Mouse (Mus musculus) liver (tissue): ENCODE measurements around the gene Nmi.

ENCODE experiments used
- DNase-seq: peaks from one replicate; pipeline ENCODE4 v3.0.0-alpha.2; 2020; ENCODE audit warnings: mixed read lengths

Nmi gene

DNA sequence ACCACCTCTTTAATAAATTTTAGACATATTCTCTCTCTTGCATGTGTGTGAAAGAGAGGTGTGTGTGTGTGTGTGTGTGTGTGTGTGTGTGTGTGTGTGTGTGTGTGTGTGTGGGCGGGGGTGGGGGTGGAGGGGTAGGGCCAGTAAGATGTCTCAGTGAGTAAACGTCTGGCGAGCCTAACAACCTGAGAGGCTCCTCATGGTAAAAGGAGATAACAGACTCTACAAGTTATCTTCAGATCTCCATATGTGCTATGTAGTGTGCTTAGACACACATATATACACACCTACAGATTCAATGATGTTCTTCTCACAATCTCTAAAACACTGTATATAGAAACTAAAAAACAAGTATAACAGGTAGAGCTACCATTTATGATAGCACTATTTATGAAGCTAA is 34.5 kb downstream of the Nmi start:
- DNase-seq = peak; percentile 54

DNA sequence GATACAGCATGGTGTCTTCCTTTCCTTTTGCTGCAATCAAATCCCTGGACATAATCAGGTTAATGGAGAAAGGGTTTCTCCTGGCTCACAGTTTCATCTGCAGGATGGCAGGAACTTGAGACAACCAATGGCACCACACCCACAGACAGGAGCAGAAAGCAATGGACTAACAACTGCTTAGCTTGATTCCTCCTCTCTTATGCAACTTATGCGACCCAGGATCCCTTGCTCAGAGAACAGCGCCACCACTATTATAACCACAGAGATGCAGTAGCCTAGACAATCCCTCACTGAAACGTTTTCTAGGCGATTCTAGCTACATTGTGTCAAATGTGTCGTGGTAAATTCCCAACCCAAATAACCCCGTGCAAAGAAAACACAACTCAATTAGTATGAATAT is 36.3 kb downstream of the Nmi start:
- DNase-seq = no peak

DNA sequence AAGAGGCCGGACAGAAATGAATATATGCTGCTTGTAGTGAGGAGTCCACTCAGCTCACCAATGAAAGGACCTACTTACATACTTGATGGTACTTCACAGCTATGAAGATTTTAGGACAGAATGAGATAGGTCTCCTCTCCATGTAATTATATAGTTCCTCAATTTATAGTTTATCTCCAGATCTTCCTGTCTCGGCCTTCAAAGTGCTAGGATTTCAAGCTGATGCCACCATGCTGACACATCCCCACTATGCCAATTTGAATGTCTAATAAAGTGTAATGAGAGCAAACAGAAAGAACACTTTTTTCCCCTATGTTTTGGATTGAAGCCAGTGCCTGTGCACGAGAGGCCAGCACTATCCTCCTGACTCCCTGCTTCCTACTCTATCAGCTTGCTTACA is 36.7 kb downstream of the Nmi start:
- no peak for DNase-seq

DNA sequence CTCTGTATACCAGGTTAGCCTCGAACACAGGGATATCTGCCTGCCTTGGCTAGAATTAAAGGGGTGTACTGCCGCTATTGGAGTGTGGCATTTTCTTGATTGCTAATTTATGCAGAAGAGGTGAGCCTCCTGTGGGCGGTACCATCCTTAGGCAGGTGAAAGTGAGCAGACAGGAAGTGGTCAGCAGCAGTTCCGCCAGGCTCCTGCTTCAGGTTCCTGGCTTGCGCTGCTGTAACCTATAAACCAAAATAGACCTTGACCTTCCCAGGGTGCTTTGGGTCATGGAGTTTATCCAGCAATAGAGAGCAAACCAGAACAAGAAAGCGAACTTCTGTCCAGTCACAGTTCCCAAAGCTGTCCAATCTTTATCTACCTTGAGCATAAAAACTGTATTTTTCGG is 37.4 kb downstream of the Nmi start:
- DNase-seq = no peak

DNA sequence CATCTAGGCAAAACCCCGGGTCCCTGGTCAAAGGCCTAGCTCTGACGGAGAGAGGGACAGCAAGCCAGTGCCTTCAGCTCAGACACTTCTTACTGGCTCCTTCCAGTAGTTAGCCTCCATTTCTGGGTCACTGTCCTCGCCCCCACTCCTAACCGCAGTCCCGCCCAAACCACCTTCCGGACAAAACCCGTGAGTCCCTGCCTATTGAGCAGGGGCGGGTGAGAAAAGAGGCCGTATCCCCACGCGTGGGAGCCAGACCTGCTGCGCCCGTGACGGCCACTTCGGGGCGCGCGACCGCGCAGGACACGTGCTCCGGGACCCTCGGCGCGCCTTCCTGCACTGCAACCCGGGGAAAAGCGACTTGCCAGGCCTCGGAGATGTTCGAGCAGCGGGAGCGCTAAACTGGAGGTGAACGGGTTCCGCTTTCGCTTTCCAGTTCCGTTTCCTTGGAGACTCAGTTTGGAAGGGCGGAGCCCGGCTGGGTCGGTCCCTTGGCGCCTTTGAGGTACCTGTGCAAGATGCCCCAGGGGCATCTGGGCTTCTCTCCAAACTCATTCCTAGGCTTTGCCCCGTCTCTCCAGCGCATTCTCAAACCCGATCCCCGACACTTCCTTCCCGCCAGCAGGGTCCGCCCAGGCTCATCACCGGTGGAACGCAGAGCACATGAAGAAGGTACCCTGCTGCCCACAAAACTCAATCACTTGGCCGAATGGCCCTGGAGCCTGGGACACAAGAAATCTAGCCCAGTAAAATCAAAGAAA is 38.5 kb downstream of the Nmi start, which contains the start of gene Rbm43:
TSS of gene Rbm43 (minus strand) at position 590 of the 761 bp plus-strand sequence.
- peak; percentile 83 for DNase-seq

DNA sequence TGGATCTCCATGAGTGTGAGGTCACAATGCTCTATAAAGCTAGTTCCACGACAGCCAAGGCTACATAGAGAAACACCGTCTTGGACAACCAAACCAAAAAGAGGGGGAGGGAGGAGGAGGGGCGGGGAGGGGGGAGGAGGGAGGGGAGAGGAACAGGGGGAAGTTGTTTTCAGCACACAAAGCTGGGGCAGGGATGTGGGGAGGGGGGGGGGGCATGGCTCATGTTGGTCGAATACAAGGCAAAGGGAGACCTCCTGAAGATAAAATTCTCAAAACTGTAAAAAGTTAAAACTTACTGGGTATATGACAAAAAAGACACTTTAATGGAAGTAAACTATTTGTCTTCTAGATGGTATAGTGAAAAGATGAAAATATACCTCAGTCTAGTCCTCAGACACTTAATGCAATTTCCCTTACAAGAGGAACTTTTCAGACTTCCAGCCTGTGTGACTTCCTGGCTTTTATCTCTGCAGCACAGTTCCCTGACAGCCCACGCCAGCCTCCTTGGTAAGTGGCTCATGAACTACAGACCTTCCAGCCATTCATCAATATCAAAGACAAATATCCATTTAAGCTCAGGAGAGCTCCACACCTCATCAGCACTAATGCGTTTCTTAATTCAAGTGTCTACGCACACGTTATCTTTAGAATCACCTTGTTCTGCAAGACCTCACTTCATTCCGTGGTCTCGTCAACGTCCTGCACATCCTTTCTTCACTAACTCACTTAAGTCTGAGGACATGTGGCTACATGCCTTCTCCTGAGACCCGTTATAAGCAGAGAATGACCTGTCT is 39.8 kb downstream of the Nmi start:
- peak; percentile 62 for DNase-seq

DNA sequence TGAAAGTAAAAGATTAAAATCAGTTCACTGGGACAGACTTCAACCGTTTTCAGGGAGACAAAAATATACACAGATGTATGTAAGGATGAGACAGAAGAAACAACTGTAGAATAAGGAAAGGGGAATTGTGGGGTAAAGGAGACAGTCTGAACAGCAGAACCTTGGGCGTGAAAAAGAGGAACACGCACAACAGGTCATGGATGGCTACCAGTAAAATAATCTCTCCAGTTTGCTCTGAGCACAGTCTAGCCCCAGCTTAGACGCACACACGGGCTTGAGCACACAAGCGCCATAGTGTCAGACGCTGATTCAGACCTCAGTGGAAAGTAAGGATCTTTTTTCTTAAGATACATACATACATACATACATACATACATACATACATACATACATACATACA is 42.1 kb downstream of the Nmi start:
- no peak for DNase-seq

DNA sequence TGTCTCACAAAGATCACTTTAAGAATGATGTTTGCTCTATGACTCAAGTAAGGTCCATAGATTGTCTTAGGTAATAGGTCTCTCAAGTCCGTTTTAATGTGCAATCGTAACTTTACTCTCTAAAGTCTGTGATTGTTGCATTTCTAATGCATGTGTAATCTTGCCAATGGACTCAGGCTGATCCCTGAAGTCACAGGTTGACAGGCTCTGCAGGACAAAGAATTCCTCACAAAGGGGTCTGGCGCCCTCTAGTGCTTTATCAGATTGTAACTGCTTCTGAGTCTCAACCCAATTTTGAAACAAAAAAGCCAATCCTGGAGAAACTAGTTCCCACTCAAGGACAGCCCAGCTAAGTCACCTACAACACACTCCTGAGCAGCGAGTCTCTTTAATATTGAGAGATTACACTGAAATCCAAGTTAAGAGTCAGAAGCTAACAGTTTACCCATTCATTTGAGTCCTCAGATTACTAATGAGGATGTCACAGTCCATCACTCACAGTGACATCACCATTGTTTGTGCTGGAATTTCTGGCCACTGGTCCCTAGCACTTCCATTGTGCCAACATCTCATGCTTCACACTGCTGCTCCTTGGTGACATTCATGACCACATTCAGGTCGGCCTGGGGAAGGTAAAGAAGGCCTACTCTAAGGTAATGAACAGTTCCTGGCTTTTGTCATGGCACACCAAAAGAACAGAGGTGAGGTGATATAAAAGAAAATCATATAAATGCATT is 58.2 kb downstream of the Nmi start:
- DNase-seq = peak; percentile 59

DNA sequence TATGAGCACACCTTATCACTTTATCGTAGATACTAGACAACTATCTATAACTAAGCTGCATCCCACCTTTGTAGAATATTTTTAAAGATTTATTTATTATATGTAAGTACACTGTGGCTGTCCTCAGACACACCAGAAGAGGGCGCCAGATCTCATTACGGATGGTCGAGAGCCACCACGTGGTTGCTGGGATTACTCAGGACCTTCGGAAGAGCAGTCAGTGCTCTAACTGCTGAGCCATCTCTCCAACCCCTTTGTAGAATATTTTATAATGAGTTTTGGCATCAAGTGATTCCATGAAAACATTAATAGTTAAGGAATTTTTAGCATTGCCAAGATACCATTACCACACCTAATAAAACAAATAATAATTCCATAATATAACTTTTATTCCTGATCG is 58.8 kb downstream of the Nmi start:
- DNase-seq = no peak

DNA sequence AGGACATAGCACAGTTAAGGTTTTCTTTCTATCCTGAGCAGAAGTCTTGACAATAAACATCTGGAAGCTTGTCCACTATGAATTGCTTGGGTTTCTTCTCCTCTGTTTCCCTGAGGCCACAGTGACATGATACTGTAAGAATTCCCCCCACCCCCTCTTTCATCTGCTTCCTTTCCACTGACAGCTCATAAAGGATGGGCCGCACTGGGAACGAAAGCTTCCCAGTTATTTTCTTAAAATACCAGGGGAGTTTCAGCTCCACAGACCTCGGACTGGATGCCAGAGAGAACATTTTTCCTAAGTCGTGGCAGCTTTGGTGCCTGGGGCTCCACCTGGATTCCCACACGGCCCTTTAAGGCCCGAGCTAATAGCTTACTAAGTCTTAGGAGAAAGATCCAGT is 60.6 kb downstream of the Nmi start:
- peak; percentile 9 for DNase-seq

DNA sequence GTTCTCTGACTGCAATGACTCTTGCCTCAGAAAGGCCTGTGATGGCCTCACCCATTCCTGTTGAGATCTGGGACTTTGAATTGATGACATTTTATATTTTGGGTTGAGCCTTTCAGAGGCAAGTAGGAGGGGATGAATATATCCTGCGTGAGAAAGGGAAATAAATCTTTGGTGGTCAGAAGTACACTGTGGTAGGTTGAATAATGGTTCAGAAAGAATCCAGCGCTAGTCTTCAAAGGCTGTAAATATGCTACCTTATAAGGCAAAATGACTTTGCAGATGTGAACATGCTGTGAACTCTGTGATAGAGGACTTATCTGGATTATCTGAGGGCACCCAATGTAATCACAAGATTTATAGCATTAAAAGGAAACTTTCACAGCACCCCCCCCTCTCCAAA is 61.4 kb downstream of the Nmi start:
- DNase-seq = no peak

DNA sequence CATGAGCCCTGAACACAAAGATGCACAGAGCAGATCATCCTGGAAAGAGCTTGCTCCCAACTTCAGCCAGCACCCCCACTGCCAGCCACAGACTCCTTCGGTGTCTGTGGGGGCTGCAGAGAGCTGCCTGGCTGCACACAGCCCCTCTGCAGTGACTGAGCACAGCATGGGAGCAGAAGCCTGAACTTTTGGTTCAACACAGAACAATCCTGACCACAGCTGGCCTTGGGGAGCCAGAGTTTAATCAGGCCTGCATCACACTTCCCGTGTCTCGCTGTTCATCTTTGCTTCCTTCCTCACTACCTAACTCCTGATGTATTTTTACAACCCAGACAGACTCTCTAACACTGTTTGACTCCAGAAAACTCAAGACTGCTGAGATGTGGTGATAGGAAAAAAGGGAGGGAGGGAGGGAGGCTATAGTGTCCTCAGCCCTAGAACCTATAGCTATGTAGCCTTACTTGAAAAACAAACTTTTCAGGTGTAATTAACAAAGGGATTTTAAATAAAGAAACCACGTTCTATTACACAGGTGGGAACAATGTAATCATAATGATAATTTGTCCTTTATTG is 65.7 kb downstream of the Nmi start:
- no peak for DNase-seq

DNA sequence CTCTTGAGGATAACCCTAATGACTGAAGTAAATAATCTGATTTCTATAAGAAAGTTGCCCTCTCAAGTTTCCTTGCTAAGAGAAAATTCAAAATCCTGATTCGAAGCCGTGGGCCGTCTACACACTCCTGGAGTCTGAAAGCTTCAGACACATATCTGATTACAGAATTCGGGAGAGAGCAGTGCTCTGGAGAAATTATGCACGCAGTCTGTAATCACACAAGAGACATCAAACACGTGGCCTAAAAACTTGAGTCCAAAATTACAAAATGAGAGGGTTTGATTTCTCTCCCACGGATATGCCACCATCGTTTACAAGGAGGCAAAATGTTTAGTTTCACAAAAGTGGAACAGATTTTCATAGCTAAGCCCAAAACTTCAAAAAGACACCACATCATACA is 67.7 kb downstream of the Nmi start:
- no peak for DNase-seq
